In the genomic region with DNA sequence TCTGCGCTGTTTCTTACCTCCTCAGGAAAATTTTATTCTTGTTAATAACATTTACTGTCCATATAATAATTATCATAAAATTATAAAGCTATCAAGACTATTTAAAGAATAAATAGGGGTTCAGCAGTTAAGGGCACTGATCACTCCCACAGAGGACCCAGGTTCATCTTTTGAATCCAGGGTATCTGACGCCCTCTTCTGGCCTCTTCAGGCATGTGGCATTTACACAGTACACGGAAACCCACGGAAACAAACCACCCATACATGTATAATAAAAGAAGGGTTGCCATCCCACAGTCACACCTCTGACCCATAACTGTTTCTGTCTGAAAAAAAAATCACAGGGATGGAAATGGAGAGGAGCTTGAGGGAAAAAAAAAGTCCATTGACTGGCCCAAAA, we compare ENCODE assay signal across 34 mouse cellular contexts. TPM values are rescaled to one million over a fixed set of nuclear protein-coding genes. Genes with fewer than 3 reads are reported as not detected.
DNase-seq lines count a peak whose midpoint lies in the region; ATAC-seq and TF ChIP-seq lines count a peak whose summit lies in the region.
"Had no signal": no experiment of that assay in that cellular context is flagged by ENCODE, and none has a peak within 500 bp of the region (broad histone marks: within the 10 kb centered on the region; RNA-seq: fewer than 3 reads in every experiment).

No protein-coding gene starts in this region.

- WGBS in kidney, postnatal 0 days: 49% methylated on average over 4 of the region's 4 CpGs

- H3K27me3 ChIP-seq in kidney, postnatal 0 days (ENCODE audit: insufficient read depth, low read length): no peaks in the 10 kb centered on the region
- H3K27me3 ChIP-seq: embryonic facial prominence, embryonic 13.5 days; forebrain, embryonic 13.5 days; heart, embryonic 13.5 days; hindbrain, embryonic 12.5 days; midbrain, embryonic 13.5 days had no signal

- H3K4me2 ChIP-seq in kidney, postnatal 0 days (ENCODE audit: low read length): no peak overlapping the region
- H3K4me2 ChIP-seq: embryonic facial prominence, embryonic 13.5 days; forebrain, embryonic 13.5 days; heart, embryonic 13.5 days; hindbrain, embryonic 12.5 days; midbrain, embryonic 13.5 days had no signal

- no peak overlapping the region for H3K4me3 ChIP-seq in kidney, postnatal 0 days (replicated peaks; ENCODE audit: low read depth, low read length)
- H3K4me3 ChIP-seq: embryonic facial prominence, embryonic 13.5 days; erythroblast, embryonic 14.5 days; forebrain, embryonic 13.5 days; heart, embryonic 13.5 days; hindbrain, embryonic 12.5 days; left cerebral cortex, adult 2 months; limb, embryonic 10.5 days; midbrain, embryonic 13.5 days had no signal

- peak; percentile 15 for DNase-seq in embryo, embryonic 10.5 days (ENCODE audit: low spot score)
- DNase-seq in embryo, embryonic 11 days: no peak
- no peak for DNase-seq in kidney, postnatal 0 days (ENCODE audit: low spot score)
- DNase-seq in kidney, postnatal 10 days: no peak
- peak; percentile 6 for DNase-seq in 416B (ENCODE audit: low read depth)
- DNase-seq in MN1 (ENCODE audit: low spot score): peak; percentile 3
- DNase-seq in left cerebral cortex, postnatal 4 days: no peak
- no peak for DNase-seq in embryo, embryonic 9.5 days (ENCODE audit: extremely low spot score)
- DNase-seq: adrenal gland, postnatal 36 days; cerebellum, adult 11-12 months; cerebellum, postnatal 10 days; lung, adult 2 months; right cerebral cortex, adult 18-20 months; right cerebral cortex, postnatal 4 days; thymus, postnatal 25 days had no signal

- H3K4me1 ChIP-seq in kidney, postnatal 0 days (replicated peaks; ENCODE audit: insufficient read depth, low read length): no peaks in the 10 kb centered on the region
- H3K4me1 ChIP-seq: embryonic facial prominence, embryonic 13.5 days; forebrain, embryonic 13.5 days; heart, embryonic 13.5 days; hindbrain, embryonic 12.5 days; limb, embryonic 10.5 days; midbrain, embryonic 13.5 days had no signal

- peak; percentile 23; the same call in 1 of the 2 replicates for TF ChIP-seq CTCF in kidney, postnatal 0 days (IDR thresholded peaks at IDR 0.05; ENCODE audit: low read depth)

- H3K27ac ChIP-seq in kidney, postnatal 0 days: no peak overlapping the region
- H3K27ac ChIP-seq: embryonic facial prominence, embryonic 13.5 days; forebrain, embryonic 13.5 days; heart, embryonic 13.5 days; hindbrain, embryonic 12.5 days; left cerebral cortex, adult 2 months; limb, embryonic 10.5 days; midbrain, embryonic 13.5 days had no signal

- no peaks in the 10 kb centered on the region for H3K36me3 ChIP-seq in kidney, postnatal 0 days (ENCODE audit: insufficient read depth, low read length)
- H3K36me3 ChIP-seq: embryonic facial prominence, embryonic 13.5 days; heart, embryonic 13.5 days; hindbrain, embryonic 12.5 days; limb, embryonic 10.5 days; midbrain, embryonic 13.5 days had no signal

- no peak overlapping the region for H3K9ac ChIP-seq in kidney, postnatal 0 days (ENCODE audit: low read depth, low read length)
- H3K9ac ChIP-seq: embryonic facial prominence, embryonic 13.5 days; forebrain, embryonic 13.5 days; heart, embryonic 13.5 days; hindbrain, embryonic 12.5 days; midbrain, embryonic 13.5 days had no signal

- intact Hi-C loops in left cerebral cortex, postnatal 4 days (cut with DNase I): no loop called here

- ATAC-seq in kidney, postnatal 0 days (replicated peaks; ENCODE audit: low FRiP score, low read depth): no peak
- ATAC-seq: forebrain, embryonic 13.5 days; midbrain, embryonic 13.5 days had no signal

- H3K9me3 ChIP-seq in kidney, postnatal 0 days (replicated peaks; ENCODE audit: low read length): no peaks in the 10 kb centered on the region
- H3K9me3 ChIP-seq: embryonic facial prominence, embryonic 13.5 days; forebrain, embryonic 13.5 days; heart, embryonic 13.5 days; hindbrain, embryonic 12.5 days; limb, embryonic 10.5 days; midbrain, embryonic 13.5 days had no signal

RNA-seq across cellular contexts. Expression of a gene that starts 9.1 kb away (rescaled TPM):
- not detected in 2 replicates for polyA plus RNA-seq in kidney, postnatal 0 days (2015; fragmentation: Nextera tagmentation; extraction: Ambion mirVana)
- not detected for total RNA-seq in left cerebral cortex, postnatal 4 days (2021)
- total RNA-seq: adrenal gland, postnatal 36 days; gastrocnemius, adult 8-10 months; granulocyte monocyte progenitor cell, adult 5-6 weeks; heart, postnatal 25 days; layer of hippocampus, postnatal 10 days; left cerebral cortex, adult 2 months; liver, adult 2 months; megakaryocyte, adult 5-6 weeks had no signal
- polyA plus RNA-seq: cortical plate, adult 2 months; embryonic facial prominence, embryonic 13.5 days; erythroblast, embryonic 14.5 days; forebrain, embryonic 13.5 days; heart, embryonic 13.5 days; hindbrain, embryonic 12.5 days; intestine, embryonic 14.5 days; kidney, embryonic 14.5 days; limb, embryonic 10.5 days; liver, adult 2 months; lung, adult 2 months; midbrain, embryonic 13.5 days; neural tube, embryonic 14.5 days; stomach, embryonic 14.5 days had no signal

RNA-seq across cellular contexts. Expression of a gene that starts 13.2 kb away (rescaled TPM):
- polyA plus RNA-seq in kidney, postnatal 0 days (2015; fragmentation: Nextera tagmentation; extraction: Ambion mirVana): 0.05 and 0.09 TPM in 2 replicates
- not detected for total RNA-seq in left cerebral cortex, postnatal 4 days (2021)
- total RNA-seq: adrenal gland, postnatal 36 days; gastrocnemius, adult 8-10 months; granulocyte monocyte progenitor cell, adult 5-6 weeks; heart, postnatal 25 days; layer of hippocampus, postnatal 10 days; left cerebral cortex, adult 2 months; liver, adult 2 months; megakaryocyte, adult 5-6 weeks had no signal
- polyA plus RNA-seq: cortical plate, adult 2 months; embryonic facial prominence, embryonic 13.5 days; forebrain, embryonic 13.5 days; heart, embryonic 13.5 days; hindbrain, embryonic 12.5 days; intestine, embryonic 14.5 days; limb, embryonic 10.5 days; liver, adult 2 months; lung, adult 2 months; midbrain, embryonic 13.5 days; neural tube, embryonic 14.5 days; stomach, embryonic 14.5 days had no signal

RNA-seq across cellular contexts. Expression of a gene that starts 27.1 kb away (rescaled TPM):
- not detected in 2 replicates for polyA plus RNA-seq in kidney, postnatal 0 days (2015; fragmentation: Nextera tagmentation; extraction: Ambion mirVana)
- total RNA-seq in left cerebral cortex, postnatal 4 days (2021): not detected
- total RNA-seq: adrenal gland, postnatal 36 days; gastrocnemius, adult 8-10 months; granulocyte monocyte progenitor cell, adult 5-6 weeks; heart, postnatal 25 days; layer of hippocampus, postnatal 10 days; left cerebral cortex, adult 2 months; liver, adult 2 months; megakaryocyte, adult 5-6 weeks had no signal
- polyA plus RNA-seq: cortical plate, adult 2 months; embryonic facial prominence, embryonic 13.5 days; erythroblast, embryonic 14.5 days; forebrain, embryonic 13.5 days; heart, embryonic 13.5 days; hindbrain, embryonic 12.5 days; intestine, embryonic 14.5 days; kidney, embryonic 14.5 days; limb, embryonic 10.5 days; liver, adult 2 months; lung, adult 2 months; midbrain, embryonic 13.5 days; neural tube, embryonic 14.5 days; stomach, embryonic 14.5 days had no signal

RNA-seq across cellular contexts. Expression of a gene that starts 31.6 kb away (rescaled TPM):
- 0.08 and 0.14 TPM in 2 replicates for polyA plus RNA-seq in kidney, postnatal 0 days (2015; fragmentation: Nextera tagmentation; extraction: Ambion mirVana)
- total RNA-seq in left cerebral cortex, postnatal 4 days (2021): under 1 TPM in 1 of 2 experiments, not detected in 1; 0.26 TPM
- total RNA-seq: adrenal gland, postnatal 36 days; gastrocnemius, adult 8-10 months; left cerebral cortex, adult 2 months; liver, adult 2 months had no signal
- polyA plus RNA-seq: forebrain, embryonic 13.5 days; kidney, embryonic 14.5 days; liver, adult 2 months had no signal

RNA-seq across cellular contexts. Expression of a gene that starts 41.5 kb away (rescaled TPM):
- not detected in 2 replicates for polyA plus RNA-seq in kidney, postnatal 0 days (2015; fragmentation: Nextera tagmentation; extraction: Ambion mirVana)
- total RNA-seq in left cerebral cortex, postnatal 4 days (2021): not detected
- total RNA-seq: adrenal gland, postnatal 36 days; gastrocnemius, adult 8-10 months; granulocyte monocyte progenitor cell, adult 5-6 weeks; heart, postnatal 25 days; layer of hippocampus, postnatal 10 days; left cerebral cortex, adult 2 months; liver, adult 2 months; megakaryocyte, adult 5-6 weeks had no signal
- polyA plus RNA-seq: cortical plate, adult 2 months; embryonic facial prominence, embryonic 13.5 days; forebrain, embryonic 13.5 days; heart, embryonic 13.5 days; hindbrain, embryonic 12.5 days; kidney, embryonic 14.5 days; limb, embryonic 10.5 days; liver, adult 2 months; lung, adult 2 months; midbrain, embryonic 13.5 days; neural tube, embryonic 14.5 days; stomach, embryonic 14.5 days had no signal

Comparison
In these comparisons a context has a peak if more than half of its experiments do, and no peak if none do; other contexts are left out.
1. DNase-seq: peak in embryo, embryonic 10.5 days (single experiment), 416B (single experiment) and MN1 (single experiment); none in embryo, embryonic 11 days (single experiment), kidney, postnatal 0 days (single experiment), kidney, postnatal 10 days (single experiment), left cerebral cortex, postnatal 4 days (single experiment) and embryo, embryonic 9.5 days (single experiment).